Mouse (Mus musculus) small intestine, adult 2 months (tissue): ENCODE measurements around the gene Ptch1.

Experiments
- CTCF ChIP-seq: fragments of 200-500 bp; IDR thresholded peaks from 2 replicates; pipeline ENCODE4 v1.5.1; 2012; ENCODE audit warnings: low read depth, mild to moderate bottlenecking, control low read depth, inconsistent platforms, low read length, moderate library complexity, mixed read lengths; ENCODE audit not compliant: insufficient replicate concordance, insufficient read length; ENCODE audit errors: extremely low read depth
- POLR2A ChIP-seq: fragments of 200-500 bp; IDR thresholded peaks from 2 replicates; pipeline ENCODE4 v1.6.1; 2012; ENCODE audit warnings: low read depth, mild to moderate bottlenecking, control low read depth, inconsistent platforms, low read length, moderate library complexity

GRCm38 (mm10) chr13:63487707-63488042, 85.7 kb downstream of the Ptch1 start:
- TF ChIP-seq CTCF (no peak), POLR2A (no peak)
